Mouse (Mus musculus) bone marrow, adult 2 months (tissue): ENCODE measurements around the gene Ltbp4.

Source experiments
- CTCF ChIP-seq: fragments of 200-500 bp; IDR thresholded peaks from 2 replicates; pipeline ENCODE4 v1.5.1; 2011; ENCODE audit warnings: low read length, control low read depth; ENCODE audit not compliant: control insufficient read depth, insufficient read depth
- POLR2A ChIP-seq: fragments of 200-500 bp; IDR thresholded peaks from 2 replicates; pipeline ENCODE4 v1.6.1; 2011; ENCODE audit warnings: low read depth, mild to moderate bottlenecking, control low read depth, low read length, borderline replicate concordance; ENCODE audit not compliant: control insufficient read depth

GRCm38 (mm10) chr7:27310306-27310705 lies 27.2 kb downstream of the Ltbp4 start:
- TF ChIP-seq CTCF, result no peak
- no peak for TF ChIP-seq POLR2A
